Mouse (Mus musculus): ENCODE measurements around the gene Rnf225. TPM values are rescaled to one million over a fixed set of nuclear protein-coding genes. Genes with fewer than 3 reads are reported as not detected.

The Rnf225 gene
- polyA plus RNA-seq, 1 experiment from 2014 or later: 2.3 TPM

DNA sequence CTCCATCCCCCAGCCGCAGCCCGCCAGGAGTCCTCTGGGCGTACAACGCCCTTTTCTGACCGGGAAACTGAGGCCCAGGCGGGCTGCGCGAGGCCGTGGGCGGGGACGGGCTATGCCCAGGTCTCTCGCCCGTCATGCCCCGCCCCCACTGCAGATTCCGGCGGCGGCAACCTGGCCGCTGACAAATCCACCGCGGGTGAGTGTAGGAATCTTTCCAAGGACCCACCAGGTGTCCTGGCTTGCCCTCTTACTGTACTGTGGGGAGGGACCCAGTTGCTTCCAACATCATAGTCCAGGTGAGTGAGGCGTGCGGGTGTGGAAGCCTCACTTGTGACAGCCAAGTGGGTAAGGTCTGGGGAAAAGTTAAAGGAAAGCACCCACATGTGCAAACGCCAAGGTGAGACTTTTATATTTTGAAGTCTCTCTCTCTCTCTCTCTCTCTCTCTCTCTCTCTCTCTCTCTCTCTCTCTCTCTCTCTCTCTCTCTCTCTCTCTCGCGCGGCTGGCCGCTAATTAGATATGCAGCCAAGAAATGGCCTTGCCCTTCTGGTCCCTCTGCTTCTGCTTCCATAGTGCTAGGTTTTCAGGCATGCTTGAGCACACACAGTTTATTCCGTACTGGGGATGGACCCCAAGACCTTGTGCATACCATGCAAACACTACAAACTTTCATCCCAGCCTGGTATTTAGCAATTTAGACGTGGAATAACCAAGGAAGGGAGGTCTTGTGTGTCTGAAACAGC, 39.1 kb downstream of the Rnf225 start:
- peak overlapping the region; percentile 96 for H3K9ac ChIP-seq (ENCODE audit: low read length)
- peak overlapping the region; percentile 78 for H3K4me3 ChIP-seq (replicated peaks; ENCODE audit: low read length)
- WGBS: under 1% methylated on average over 29 of the region's 29 CpGs
- peak overlapping the region; percentile 92 for H3K4me2 ChIP-seq (ENCODE audit: low read depth, low read length)
- H3K27me3 ChIP-seq (ENCODE audit: control insufficient read depth, insufficient read depth, low read length): no peaks in the 10 kb centered on the region
- H3K9me3 ChIP-seq (replicated peaks; ENCODE audit: control insufficient read depth, low read length): no peaks in the 10 kb centered on the region
- peak overlapping the region; percentile 89 for H3K27ac ChIP-seq (ENCODE audit: low read length)
- peak; percentile 68 for ATAC-seq (ENCODE audit: insufficient read depth, low FRiP score)
- peaks cover 18% of the 10 kb centered on the region; the same call in 1 of the 2 replicates for H3K36me3 ChIP-seq (ENCODE audit: control insufficient read depth, insufficient read depth, low read length)
- peaks cover 13% of the 10 kb centered on the region for H3K4me1 ChIP-seq (ENCODE audit: control insufficient read depth, insufficient read depth, low read length)

DNA sequence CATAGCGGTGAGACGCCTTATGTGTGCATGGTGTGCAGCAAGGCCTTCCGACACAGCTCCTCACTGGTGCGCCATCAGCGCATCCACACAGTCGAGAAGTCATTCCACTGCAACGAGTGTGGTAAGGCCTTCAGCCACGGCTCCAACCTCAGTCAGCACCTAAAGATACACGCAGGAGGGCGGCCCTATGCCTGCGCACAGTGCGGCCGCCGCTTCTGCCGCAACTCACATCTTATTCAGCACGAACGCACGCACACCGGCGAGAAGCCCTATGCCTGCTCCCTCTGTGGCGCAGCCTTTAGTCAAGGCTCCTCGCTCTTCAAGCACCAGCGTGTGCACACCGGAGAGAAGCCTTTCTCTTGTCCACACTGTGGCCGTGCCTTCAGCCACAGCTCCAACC, 43.7 kb downstream of the Rnf225 start:
- 94% methylated on average over 25 of the region's 25 CpGs for WGBS
- ATAC-seq (ENCODE audit: insufficient read depth, low FRiP score): no peak
- Histone ChIP-seq H3K27ac (ENCODE audit: low read length) (no peak overlapping the region), H3K4me1 (ENCODE audit: control insufficient read depth, insufficient read depth, low read length) (peaks cover 8% of the 10 kb centered on the region), H3K27me3 (ENCODE audit: control insufficient read depth, insufficient read depth, low read length) (no peaks in the 10 kb centered on the region), H3K36me3 (ENCODE audit: control insufficient read depth, insufficient read depth, low read length) (peaks cover 23% of the 10 kb centered on the region; the same call in 1 of the 2 replicates), H3K9ac (ENCODE audit: low read length) (no peak overlapping the region), H3K4me3 (replicated peaks; ENCODE audit: low read length) (no peak overlapping the region), H3K4me2 (ENCODE audit: low read depth, low read length) (no peak overlapping the region), H3K9me3 (replicated peaks; ENCODE audit: control insufficient read depth, low read length) (no peaks in the 10 kb centered on the region)

DNA sequence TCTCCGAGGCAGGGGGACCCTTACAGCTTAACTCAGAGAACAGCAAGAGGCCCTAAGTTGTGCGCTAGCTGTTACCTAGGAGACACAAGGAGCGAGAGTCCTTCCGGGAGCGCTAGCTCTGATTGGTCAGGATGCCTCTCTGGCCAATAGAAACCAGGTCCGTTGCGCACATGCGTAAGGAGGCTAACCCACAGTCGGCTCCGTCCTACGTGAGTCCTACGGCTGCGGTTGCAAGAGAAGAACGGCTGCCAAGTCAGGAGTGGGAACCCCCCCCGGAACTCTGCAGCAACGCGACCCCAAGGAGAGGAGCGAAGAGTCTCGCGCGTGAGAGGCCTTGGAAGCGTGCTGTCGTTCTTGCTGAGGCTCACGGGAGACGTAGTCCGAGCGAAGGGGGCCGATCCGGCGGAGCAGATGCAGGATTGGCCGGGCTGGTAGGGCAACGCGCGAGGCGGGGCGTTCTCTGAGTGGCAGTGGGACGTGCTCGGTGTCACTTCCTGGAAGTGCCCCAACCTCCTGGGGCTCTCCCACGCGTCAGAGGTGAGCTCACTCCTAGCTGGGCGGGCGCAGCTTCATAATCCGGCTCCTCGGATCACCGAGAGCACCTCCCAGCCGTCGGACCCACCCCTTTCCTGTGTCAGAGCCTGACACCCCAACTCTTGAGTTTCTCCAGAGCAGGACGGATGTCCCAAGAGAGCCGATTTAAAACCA, 50.6 kb downstream of the Rnf225 start, which contains the start of gene Zfp446:
Zfp446 (plus strand) TSS at position 167 of the 708 bp plus-strand sequence.
- H3K4me1 ChIP-seq (ENCODE audit: control insufficient read depth, insufficient read depth, low read length): peaks cover 8% of the 10 kb centered on the region
- peak within 1 kb of the TSS; percentile 70 for H3K4me2 ChIP-seq (ENCODE audit: low read depth, low read length)
- H3K4me3 ChIP-seq (replicated peaks; ENCODE audit: low read length): peak within 1 kb of the TSS; percentile 74
- no peaks in the 10 kb centered on the region for H3K9me3 ChIP-seq (replicated peaks; ENCODE audit: control insufficient read depth, low read length)
- H3K9ac ChIP-seq (ENCODE audit: low read length): peak within 1 kb of the TSS; percentile 85
- under 1% methylated on average over 49 of the region's 49 CpGs for WGBS
- H3K27me3 ChIP-seq (ENCODE audit: control insufficient read depth, insufficient read depth, low read length): no peaks in the 10 kb centered on the region
- no peaks in the 10 kb centered on the region for H3K36me3 ChIP-seq (ENCODE audit: control insufficient read depth, insufficient read depth, low read length)
- peak within 1 kb of the TSS; percentile 97 for H3K27ac ChIP-seq (ENCODE audit: low read length)
- peak; percentile 98 for ATAC-seq (ENCODE audit: insufficient read depth, low FRiP score)

DNA sequence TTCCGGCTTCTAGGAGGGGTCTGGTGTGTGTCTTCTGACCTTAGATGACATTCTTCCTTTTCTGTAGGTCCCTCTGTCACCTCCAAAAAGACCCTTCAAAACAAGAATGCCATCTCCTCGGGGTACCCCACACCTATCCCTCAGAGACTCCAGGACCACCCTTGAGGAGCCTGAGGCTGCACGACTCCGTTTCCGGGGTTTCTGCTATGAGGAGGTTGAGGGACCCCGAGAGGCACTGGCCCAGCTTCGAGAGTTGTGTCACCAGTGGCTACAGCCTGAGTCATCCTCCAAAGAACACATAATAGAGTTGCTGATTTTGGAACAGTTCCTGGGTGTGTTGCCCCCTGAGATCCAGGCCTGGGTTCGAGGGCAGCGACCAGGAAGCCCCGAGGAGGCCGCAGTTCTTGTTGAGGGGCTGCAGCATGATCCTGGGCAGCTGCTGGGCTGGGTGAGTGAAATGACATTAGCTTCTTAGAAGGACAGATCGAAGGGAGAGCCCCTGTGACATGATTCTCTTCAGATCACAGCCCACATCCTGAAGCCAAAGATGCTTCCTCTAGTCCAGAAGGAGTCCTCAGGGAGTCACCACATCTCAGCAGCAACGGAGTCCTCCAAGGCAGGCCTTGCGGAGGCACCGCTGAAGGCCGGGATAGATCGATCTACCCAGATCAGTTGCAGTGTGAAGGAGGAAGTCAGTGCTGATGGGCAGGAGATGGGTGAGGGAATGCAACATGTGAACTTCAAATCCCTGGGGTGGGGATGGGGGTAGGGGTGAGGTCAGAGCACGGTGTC, 51.9 kb downstream of the Rnf225 start:
- H3K4me2 ChIP-seq (ENCODE audit: low read depth, low read length): peak overlapping the region; percentile 65
- peak overlapping the region; percentile 91 for H3K27ac ChIP-seq (ENCODE audit: low read length)
- ATAC-seq (ENCODE audit: insufficient read depth, low FRiP score): no peak
- peaks cover 8% of the 10 kb centered on the region for H3K4me1 ChIP-seq (ENCODE audit: control insufficient read depth, insufficient read depth, low read length)
- peak overlapping the region; percentile 81; the same call in 1 of the 2 replicates for H3K9ac ChIP-seq (ENCODE audit: low read length)
- no peaks in the 10 kb centered on the region for H3K27me3 ChIP-seq (ENCODE audit: control insufficient read depth, insufficient read depth, low read length)
- H3K4me3 ChIP-seq (replicated peaks; ENCODE audit: low read length): no peak overlapping the region
- H3K36me3 ChIP-seq (ENCODE audit: control insufficient read depth, insufficient read depth, low read length): no peaks in the 10 kb centered on the region
- WGBS: 83% methylated on average over 18 of the region's 18 CpGs
- H3K9me3 ChIP-seq (replicated peaks; ENCODE audit: control insufficient read depth, low read length): no peaks in the 10 kb centered on the region

DNA sequence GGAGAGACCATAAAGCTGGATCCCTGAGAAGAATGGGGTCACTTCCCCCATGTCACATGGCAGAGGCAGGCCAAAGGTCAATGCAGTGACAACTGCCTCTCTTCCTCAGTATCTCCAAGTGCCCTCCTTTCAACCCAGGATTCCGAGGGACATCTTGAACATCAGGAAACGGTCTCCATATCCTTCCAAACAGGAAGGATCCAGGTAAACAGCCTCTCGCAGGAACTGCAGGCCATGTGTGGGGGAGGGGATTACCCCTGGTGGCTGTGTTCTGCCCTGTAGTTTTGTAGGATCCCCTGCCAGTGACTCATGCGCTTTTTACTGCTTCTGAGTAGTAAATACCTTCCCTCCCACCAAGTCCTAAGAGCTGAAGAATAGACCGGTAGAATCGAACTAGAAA, 52.6 kb downstream of the Rnf225 start:
- ATAC-seq (ENCODE audit: insufficient read depth, low FRiP score): no peak

DNA sequence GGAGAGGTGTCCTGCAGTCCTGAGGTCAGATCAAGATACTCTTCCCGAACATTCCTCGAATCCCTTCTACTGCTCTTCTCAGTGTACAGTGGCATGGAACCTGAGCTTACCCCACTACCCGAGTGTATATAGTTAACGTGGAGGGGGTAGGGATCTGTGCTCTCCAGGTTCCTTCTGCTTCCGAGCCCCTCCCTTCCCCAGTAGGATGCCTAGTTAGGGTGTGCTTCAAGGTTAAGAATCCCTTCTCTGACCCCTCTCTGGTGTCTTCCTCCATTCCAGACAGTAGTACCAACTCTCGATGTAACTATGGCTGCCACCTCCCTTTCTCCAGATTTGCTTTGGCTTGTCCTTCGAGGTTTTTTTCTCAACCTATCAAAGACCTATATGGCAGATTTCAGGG, 53.1 kb downstream of the Rnf225 start:
- Histone ChIP-seq H3K9ac (ENCODE audit: low read length) (no peak overlapping the region), H3K36me3 (ENCODE audit: control insufficient read depth, insufficient read depth, low read length) (no peaks in the 10 kb centered on the region), H3K4me2 (ENCODE audit: low read depth, low read length) (no peak overlapping the region), H3K27me3 (ENCODE audit: control insufficient read depth, insufficient read depth, low read length) (no peaks in the 10 kb centered on the region), H3K27ac (ENCODE audit: low read length) (no peak overlapping the region), H3K4me3 (replicated peaks; ENCODE audit: low read length) (no peak overlapping the region), H3K9me3 (replicated peaks; ENCODE audit: control insufficient read depth, low read length) (no peaks in the 10 kb centered on the region), H3K4me1 (ENCODE audit: control insufficient read depth, insufficient read depth, low read length) (peaks cover 8% of the 10 kb centered on the region)
- WGBS: 85% methylated on average over 7 of the region's 7 CpGs
- ATAC-seq (ENCODE audit: insufficient read depth, low FRiP score): no peak

More for the DNA sequence above, 52.6 kb downstream of the Rnf225 start:
- Histone ChIP-seq H3K4me1 (ENCODE audit: control insufficient read depth, insufficient read depth, low read length) (peaks cover 8% of the 10 kb centered on the region), H3K9ac (ENCODE audit: low read length) (no peak overlapping the region), H3K9me3 (replicated peaks; ENCODE audit: control insufficient read depth, low read length) (no peaks in the 10 kb centered on the region), H3K4me2 (ENCODE audit: low read depth, low read length) (no peak overlapping the region), H3K27me3 (ENCODE audit: control insufficient read depth, insufficient read depth, low read length) (no peaks in the 10 kb centered on the region), H3K4me3 (replicated peaks; ENCODE audit: low read length) (no peak overlapping the region), H3K27ac (ENCODE audit: low read length) (no peak overlapping the region), H3K36me3 (ENCODE audit: control insufficient read depth, insufficient read depth, low read length) (no peaks in the 10 kb centered on the region)
- 62% methylated on average over 6 of the region's 6 CpGs for WGBS

Other genes with a start within 250 kb of the Rnf225 start
- not detected in 2 replicates for gene Vmn2r55, start 242.4 kb upstream of the Rnf225 start, polyA plus RNA-seq (2015; fragmentation: Nextera tagmentation; extraction: Ambion mirVana)
- gene Vmn2r56, start 192.4 kb upstream of the Rnf225 start, polyA plus RNA-seq (2015; fragmentation: Nextera tagmentation; extraction: Ambion mirVana): not detected in 2 replicates
- gene Zscan18, start 123.8 kb upstream of the Rnf225 start, polyA plus RNA-seq (2015; fragmentation: Nextera tagmentation; extraction: Ambion mirVana): 5.7 and 7.6 TPM in 2 replicates
- 13.8 and 14.5 TPM in 2 replicates for gene Zfp329, start 108.6 kb upstream of the Rnf225 start, polyA plus RNA-seq (2015; fragmentation: Nextera tagmentation; extraction: Ambion mirVana)
- 36.0 and 38.7 TPM in 2 replicates for gene Zfp110, start 92.7 kb upstream of the Rnf225 start, polyA plus RNA-seq (2015; fragmentation: Nextera tagmentation; extraction: Ambion mirVana)
- gene Zfp128, start 46.2 kb upstream of the Rnf225 start, polyA plus RNA-seq (2015; fragmentation: Nextera tagmentation; extraction: Ambion mirVana): 3.3 and 3.7 TPM in 2 replicates
- gene Zscan22, start 29.6 kb upstream of the Rnf225 start, polyA plus RNA-seq (2015; fragmentation: Nextera tagmentation; extraction: Ambion mirVana): 14.1 and 14.8 TPM in 2 replicates
- 869 and 872 TPM in 2 replicates for gene Rps5, start 5.1 kb upstream of the Rnf225 start, polyA plus RNA-seq (2015; fragmentation: Nextera tagmentation; extraction: Ambion mirVana)
- 8.3 and 8.8 TPM in 2 replicates for gene Zfp324, start 38.4 kb downstream of the Rnf225 start, polyA plus RNA-seq (2015; fragmentation: Nextera tagmentation; extraction: Ambion mirVana)
- 7.2 and 8.9 TPM in 2 replicates for gene Zfp446, start 50.4 kb downstream of the Rnf225 start, polyA plus RNA-seq (2015; fragmentation: Nextera tagmentation; extraction: Ambion mirVana)
- gene Slc27a5, start 70.8 kb downstream of the Rnf225 start, polyA plus RNA-seq (2015; fragmentation: Nextera tagmentation; extraction: Ambion mirVana): 0.95 and 1.4 TPM in 2 replicates
- gene Trim28, start 71.7 kb downstream of the Rnf225 start, polyA plus RNA-seq (2015; fragmentation: Nextera tagmentation; extraction: Ambion mirVana): 122 and 130 TPM in 2 replicates
- 18.4 and 20.2 TPM in 2 replicates for gene Zbtb45, start 82.6 kb downstream of the Rnf225 start, polyA plus RNA-seq (2015; fragmentation: Nextera tagmentation; extraction: Ambion mirVana)
- gene Chmp2a, start 107.4 kb downstream of the Rnf225 start, polyA plus RNA-seq (2015; fragmentation: Nextera tagmentation; extraction: Ambion mirVana): 189 and 190 TPM in 2 replicates
- gene Ube2m, start 110.9 kb downstream of the Rnf225 start, polyA plus RNA-seq (2015; fragmentation: Nextera tagmentation; extraction: Ambion mirVana): 21.4 and 22.1 TPM in 2 replicates
- 2.5 and 2.7 TPM in 2 replicates for gene Mzf1, start 127.3 kb downstream of the Rnf225 start, polyA plus RNA-seq (2015; fragmentation: Nextera tagmentation; extraction: Ambion mirVana)
- not detected in 2 replicates for gene Vmn1r85, start 167.8 kb downstream of the Rnf225 start, polyA plus RNA-seq (2015; fragmentation: Nextera tagmentation; extraction: Ambion mirVana)
- not detected in 2 replicates for gene Vmn1r86, start 192.5 kb downstream of the Rnf225 start, polyA plus RNA-seq (2015; fragmentation: Nextera tagmentation; extraction: Ambion mirVana)
- not detected in 2 replicates for gene Vmn1r87, start 212.7 kb downstream of the Rnf225 start, polyA plus RNA-seq (2015; fragmentation: Nextera tagmentation; extraction: Ambion mirVana)
- gene Vmn1r88, start 232.2 kb downstream of the Rnf225 start, polyA plus RNA-seq (2015; fragmentation: Nextera tagmentation; extraction: Ambion mirVana): not detected in 2 replicates